ENCODE assay signal across 8 mouse cellular contexts in genomic region chr7:84605704-84606292, GRCm38 (mm10). TPM values are rescaled to one million over a fixed set of nuclear protein-coding genes. Genes with fewer than 3 reads are reported as not detected.
DNase-seq lines count a peak whose midpoint lies in the region; ATAC-seq lines count a peak whose summit lies in the region.

No protein-coding gene starts in this region.

- intact Hi-C loops in gastrocnemius, postnatal 14 days (cut with DNase I; ENCODE audit: low total_unique reads) = no loop called here

- no peaks in the 10 kb centered on the region for H3K36me3 ChIP-seq in macrophage (ENCODE audit: inconsistent target)

- peak; percentile 77 for ATAC-seq in activated CD4-positive, CD25-positive, alpha-beta regulatory T cell, adult 4 months
- peak; percentile 74 for ATAC-seq in inflammation-experienced regulatory T-cells, adult 6 months

- peak overlapping the region; percentile 48 for H3K4me3 ChIP-seq in macrophage (ENCODE audit: inconsistent target)

- no peaks in the 10 kb centered on the region for H3K79me2 ChIP-seq in macrophage (ENCODE audit: inconsistent target)

- DNase-seq in embryo, embryonic 10 days (ENCODE audit: low spot score) = peak; percentile 38
- DNase-seq in gastrocnemius, postnatal 14 days = peak; percentile 80
- peak; percentile 58 to 81 for DNase-seq in left cerebral cortex, adult 8-10 months (ENCODE audit: low spot score in 2 of 2)
- DNase-seq in right cerebral cortex, postnatal 10 days (ENCODE audit: low spot score in 2 of 2) = peak; percentile 85 to 87
- DNase-seq in urinary bladder, postnatal 14 days (ENCODE audit: low spot score) = peak; percentile 90

- H3K27ac ChIP-seq in macrophage = no peak overlapping the region

- WGBS in macrophage (ENCODE audit: missing documents) = 3% methylated on average over 32 of the region's 36 CpGs

RNA-seq across cellular contexts. Expression of gene Fah, which starts 0.7 kb away (rescaled TPM):
- polyA plus RNA-seq in activated CD4-positive, CD25-positive, alpha-beta regulatory T cell, adult 4 months (2017; shearing (Covaris generic)) = 10 to 100 TPM in 1 of 2 experiments, 1 to 10 TPM in 1; 8.0 to 11.4 TPM
- 1 to 10 TPM; 1.7 to 2.7 TPM for total RNA-seq in gastrocnemius, postnatal 14 days (2021)
- 1 to 10 TPM; 7.9 to 9.8 (median 9.6) TPM for polyA plus RNA-seq in inflammation-experienced regulatory T-cells, adult 6 months (2017; shearing (Covaris generic))
- total RNA-seq in left cerebral cortex, adult 8-10 months (2022) = 10 to 100 TPM; 23.7 to 27.6 (median 26.1) TPM
- total RNA-seq in macrophage (2018; cell fraction: chromatin; rRNA removed) = 1 to 10 TPM in 24 of 26 experiments, under 1 TPM in 2; 0.81 to 5.0 (median 2.3) TPM
- 1 to 10 TPM in 21 of 26 experiments, under 1 TPM in 5; 0.63 to 2.9 (median 1.6) TPM for total RNA-seq in macrophage (2018; cell fraction: cytosol; rRNA removed)
- 1 to 10 TPM in 18 of 26 experiments, under 1 TPM in 6, not detected in 2; 0.42 to 5.4 (median 1.5) TPM for total RNA-seq in macrophage (2018; cell fraction: nucleus; rRNA removed)
- 1.2 to 3.5 TPM (median 1.3 TPM) in 3 replicates for polyA plus RNA-seq in macrophage (2018)

Comparison
In these comparisons a context has a peak if more than half of its experiments do, and no peak if none do; other contexts are left out.
1. DNase-seq: peak in every context shown above with its lines; median percentile 90 in urinary bladder, postnatal 14 days; 86 in right cerebral cortex, postnatal 10 days; 80 in gastrocnemius, postnatal 14 days; 70 in left cerebral cortex, adult 8-10 months; 38 in embryo, embryonic 10 days.